Mouse (Mus musculus) left cerebral cortex, postnatal 10 days (tissue): ENCODE data around the gene Fam57a. TPM values are rescaled to one million over a fixed set of nuclear protein-coding genes. Genes with fewer than 3 reads are reported as not detected.

Source experiments
- total RNA-seq, 2 experiments: library from RNA; stranded (reverse); gene quantifications; 2 replicates each; pipeline ENCODE4 v1.2.3; 2021

Gene Fam57a
- total RNA-seq, 2 experiments from 2014 or later, result 15.4 to 17.0 TPM

Other genes with a start within 250 kb of the Fam57a start
- gene Rph3al, start 241.2 kb upstream of the Fam57a start, total RNA-seq, result 1 to 10 TPM; 3.1 to 3.8 TPM
- gene 1700016K19Rik, start 179.8 kb upstream of the Fam57a start, total RNA-seq, result 1 to 10 TPM; 4.5 to 6.2 TPM
- gene Rflnb, start 151.9 kb upstream of the Fam57a start, total RNA-seq, result 10 to 100 TPM; 27.3 to 29.6 TPM
- 10 to 100 TPM; 74.5 to 82.5 TPM for gene Vps53, start within 50 bp of the Fam57a start, total RNA-seq
- under 1 TPM; 0.64 to 0.67 TPM for gene Dbil5, start 37.9 kb downstream of the Fam57a start, total RNA-seq
- gene Gemin4, start 38.0 kb downstream of the Fam57a start, total RNA-seq, result 10 to 100 TPM in 1 of 2 experiments, 1 to 10 TPM in 1; 6.9 to 10.4 TPM
- 10 to 100 TPM; 17.4 to 17.6 TPM for gene Mrm3, start 64.0 kb downstream of the Fam57a start, total RNA-seq
- 10 to 100 TPM; 47.9 to 53.8 TPM for gene Glod4, start 64.1 kb downstream of the Fam57a start, total RNA-seq
- 10 to 100 TPM in 1 of 2 experiments, 1 to 10 TPM in 1; 8.5 to 13.2 TPM for gene Nxn, start 219.5 kb downstream of the Fam57a start, total RNA-seq
- gene Timm22, start 227.3 kb downstream of the Fam57a start, total RNA-seq, result 10 to 100 TPM; 42.6 to 44.1 TPM